Mouse (Mus musculus): ENCODE results near the gene Gm28539.

DNA sequence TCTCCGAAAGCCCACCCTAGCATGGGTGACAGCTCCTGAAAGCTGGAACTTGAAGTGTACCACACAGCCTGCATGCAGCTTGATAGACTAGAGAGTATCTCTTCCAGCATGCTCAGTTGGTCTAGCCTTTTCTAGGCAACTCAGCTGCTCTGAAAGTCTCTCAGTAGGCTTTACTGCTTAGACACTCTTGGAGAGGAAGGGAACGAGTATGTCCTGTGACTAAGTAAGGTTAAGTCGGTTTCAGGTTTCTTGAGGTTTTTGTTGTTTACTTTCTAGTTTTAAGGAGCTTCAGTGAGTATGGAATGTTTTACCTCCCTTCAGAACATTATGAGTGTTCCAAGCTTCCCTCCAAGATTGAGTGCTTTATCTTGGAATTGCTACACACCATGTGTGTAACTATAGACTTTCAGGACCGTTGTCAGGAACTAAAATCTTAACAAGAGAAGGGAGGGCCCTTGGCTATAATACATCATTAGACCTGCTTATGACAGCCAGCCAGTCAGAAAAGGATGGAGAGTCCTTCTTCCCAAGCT lies 57.5 kb downstream of the Gm28539 start:
- TF ChIP-seq CTCF (IDR thresholded peaks at IDR 0.05; ENCODE audit: low read depth, low read length) (no peak), POLR2A (IDR thresholded peaks at IDR 0.05; ENCODE audit: borderline replicate concordance, low read depth, low read length) (no peak)

All from bone marrow macrophage, adult 2 months (primary cell).